Mouse (Mus musculus) T-helper 17 cell (primary cell): ENCODE data around the gene Scg3.
"Not testable (repeated sequence)": the region's sequence is repeated elsewhere in the genome, so short reads cannot be mapped to it uniquely, and the experiment has no call there.

ENCODE experiments used
- in situ Hi-C, 2 experiments: fragments of 300-600 bp; cut with MboI, MseI; formaldehyde crosslinking; loops; 1 replicate in 1 of 2; 2 replicates in 1 of 2; pipeline ENCODE4 v1.15.1; 2025; ENCODE audit warnings: high pct_unique_total_duplicates in 2 of 2

The Scg3 gene

GRCm38 (mm10) chr9:75683426-75684191 is at the start of gene Scg3:
TSS of gene Scg3 (minus strand) at chr9:75684056.
- in situ Hi-C loops: loop anchor here in 1 of 2 experiments (10.0 kb wide), 1 partner anchor 841 kb away; no protein-coding TSS in a partner anchor

- in situ Hi-C loops: loop anchor here in 1 of 2 experiments (5.0 kb wide), 1 partner anchor 402 kb away; no protein-coding TSS in a partner anchor
These were observed 36.3 kb upstream of the Scg3 start for GRCm38 (mm10) chr9:75719952-75720687.

GRCm38 (mm10) chr9:75719481-75719880 is 35.6 kb upstream of the Scg3 start:
- in situ Hi-C loops: loop anchor here in 1 of 2 experiments (5.0 kb wide), 1 partner anchor 403 kb away; no protein-coding TSS in a partner anchor

GRCm38 (mm10) chr9:75684772-75685171 is 916 bp upstream of the Scg3 start:
- in situ Hi-C loops: loop anchor here in 1 of 2 experiments (10.0 kb wide), 1 partner anchor 840 kb away; no protein-coding TSS in a partner anchor

GRCm38 (mm10) chr9:75684292-75684691 is 436 bp upstream of the Scg3 start:
- in situ Hi-C loops: loop anchor here in 1 of 2 experiments (10.0 kb wide), 1 partner anchor 841 kb away; no protein-coding TSS in a partner anchor

- in situ Hi-C loops: loop anchor here in 1 of 2 experiments (10.0 kb wide), 1 partner anchor 844 kb away; no protein-coding TSS in a partner anchor
These were observed 3.2 kb downstream of the Scg3 start for GRCm38 (mm10) chr9:75680606-75681005.

GRCm38 (mm10) chr9:75679629-75680028 is 4.2 kb downstream of the Scg3 start:
- in situ Hi-C loops: loop anchor here in 1 of 2 experiments (10.0 kb wide), 1 partner anchor 845 kb away; no protein-coding TSS in a partner anchor

GRCm38 (mm10) chr9:75678341-75678740 is 5.5 kb downstream of the Scg3 start:
- in situ Hi-C loops: no loop called here

- in situ Hi-C loops: no loop called here
These were observed 7.6 kb downstream of the Scg3 start for GRCm38 (mm10) chr9:75676226-75676625.

- in situ Hi-C loops: no loop called here
These were observed 11.1 kb downstream of the Scg3 start for GRCm38 (mm10) chr9:75672769-75673168.

- in situ Hi-C loops: no loop called here
These were observed 17.2 kb downstream of the Scg3 start for GRCm38 (mm10) chr9:75666612-75667011.

GRCm38 (mm10) chr9:75665364-75665763 is 18.5 kb downstream of the Scg3 start:
- in situ Hi-C loops: no loop called here

- in situ Hi-C loops: no loop called here
These were observed 22.9 kb downstream of the Scg3 start for GRCm38 (mm10) chr9:75660917-75661316.

- in situ Hi-C loops: not testable (repeated sequence)
These were observed 27.4 kb downstream of the Scg3 start for GRCm38 (mm10) chr9:75656456-75656855.

GRCm38 (mm10) chr9:75653981-75654911 is 29.6 kb downstream of the Scg3 start:
- in situ Hi-C loops: no loop called here

GRCm38 (mm10) chr9:75645405-75645804 is 38.5 kb downstream of the Scg3 start:
- in situ Hi-C loops: no loop called here

GRCm38 (mm10) chr9:75634226-75634625 is 49.6 kb downstream of the Scg3 start:
- in situ Hi-C loops: no loop called here

- in situ Hi-C loops: no loop called here
These were observed 50.3 kb downstream of the Scg3 start for GRCm38 (mm10) chr9:75633603-75634002.

- in situ Hi-C loops: no loop called here
These were observed 51.0 kb downstream of the Scg3 start for GRCm38 (mm10) chr9:75632902-75633301.

- in situ Hi-C loops: no loop called here
These were observed 51.7 kb downstream of the Scg3 start for GRCm38 (mm10) chr9:75632111-75632510.

GRCm38 (mm10) chr9:75630823-75631454 is 52.9 kb downstream of the Scg3 start:
- in situ Hi-C loops: no loop called here
